In the genomic region with DNA sequence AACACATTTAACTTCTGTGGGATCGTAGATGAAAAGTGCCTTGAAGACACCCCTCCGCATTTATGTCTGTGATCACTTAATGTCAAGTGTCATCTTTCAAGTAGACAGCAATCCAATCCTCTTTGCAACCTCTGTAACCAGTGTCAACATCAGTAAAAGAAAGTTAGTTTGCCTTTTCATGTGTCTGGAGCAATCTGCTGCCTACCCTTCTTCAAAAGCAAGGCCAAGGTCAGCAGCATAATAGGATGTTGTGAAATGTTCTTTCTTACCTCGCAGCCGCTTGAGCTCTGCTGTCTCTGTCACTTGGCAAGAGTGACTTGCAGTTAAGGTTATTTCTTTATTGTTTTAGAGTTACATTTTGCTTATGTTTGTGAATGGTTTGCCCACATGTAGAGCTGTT, we compare ENCODE assay signal across 14 mouse cellular contexts.
"Had no signal": no experiment of that assay in that cellular context is flagged by ENCODE, and none has a peak within 500 bp of the region (broad histone marks: within the 10 kb centered on the region; RNA-seq: fewer than 3 reads in every experiment).

No protein-coding gene starts in this region.

- H3K4me3 ChIP-seq: midbrain, embryonic 10.5 days; midbrain, embryonic 12.5 days; neural tube, embryonic 12.5 days; stomach, embryonic 15.5 days had no signal

- DNase-seq: lung, adult 18-20 months; lung, embryonic 14.5 days; lung, postnatal 10 days; lung, postnatal 4 days; midbrain, embryonic 14.5 days; right cerebral cortex, postnatal 14 days; thymus, adult 18-20 months; thymus, postnatal 14 days; thymus, postnatal 36 days had no signal

- H3K36me3 ChIP-seq: midbrain, embryonic 10.5 days; midbrain, embryonic 12.5 days; neural tube, embryonic 12.5 days; stomach, embryonic 15.5 days had no signal

- H3K4me2 ChIP-seq: lung, embryonic 14.5 days; midbrain, embryonic 12.5 days; neural tube, embryonic 12.5 days; stomach, embryonic 15.5 days had no signal

- H3K9ac ChIP-seq: liver, embryonic 14.5 days; lung, embryonic 14.5 days; midbrain, embryonic 12.5 days; neural tube, embryonic 12.5 days; stomach, embryonic 15.5 days had no signal

- H3K27ac ChIP-seq: liver, embryonic 14.5 days; midbrain, embryonic 10.5 days; midbrain, embryonic 12.5 days; neural tube, embryonic 12.5 days; stomach, embryonic 15.5 days had no signal

- H3K27me3 ChIP-seq: neural tube, embryonic 12.5 days; stomach, embryonic 15.5 days had no signal

- H3K9me3 ChIP-seq: midbrain, embryonic 10.5 days; midbrain, embryonic 12.5 days; neural tube, embryonic 12.5 days; stomach, embryonic 15.5 days had no signal

- H3K4me1 ChIP-seq: midbrain, embryonic 10.5 days; midbrain, embryonic 12.5 days; neural tube, embryonic 12.5 days; stomach, embryonic 15.5 days had no signal
